Mouse (Mus musculus) stomach, embryonic 15.5 days (tissue): ENCODE measurements around the gene Gclc. TPM values are rescaled to one million over a fixed set of nuclear protein-coding genes. Genes with fewer than 3 reads are reported as not detected.

Experiments
- ATAC-seq: fragments of 200-750 bp; cut with Nextera tagmentation; 2 replicates; pipeline ENCODE4 v1.8.0; 2017; ENCODE audit warnings: low read depth, moderate number of reproducible peaks, moderate TSS enrichment; ENCODE audit not compliant: insufficient read depth, low FRiP score
- H3K27ac ChIP-seq: fragments of 300-500 bp; sonication (generic); 2 replicates; pipeline ENCODE4 v1.5.1; 2015; ENCODE audit warnings: mild to moderate bottlenecking, inconsistent platforms
- H3K27me3 ChIP-seq: fragments of 300-500 bp; sonication (generic); replicated peaks from 2 replicates; pipeline ENCODE4 v1.6.1; 2015; ENCODE audit warnings: inconsistent platforms
- H3K36me3 ChIP-seq: fragments of 300-500 bp; sonication (generic); 2 replicates; pipeline ENCODE4 v1.6.1; 2015; ENCODE audit warnings: inconsistent platforms
- H3K4me1 ChIP-seq: fragments of 300-500 bp; sonication (generic); 2 replicates; pipeline ENCODE4 v1.6.1; 2015; ENCODE audit warnings: inconsistent platforms
- H3K4me2 ChIP-seq: fragments of 300-500 bp; sonication (generic); 2 replicates; pipeline ENCODE4 v1.6.1; 2015; ENCODE audit warnings: mild to moderate bottlenecking, inconsistent platforms
- H3K4me3 ChIP-seq: fragments of 300-500 bp; sonication (generic); replicated peaks from 2 replicates; pipeline ENCODE4 v1.5.1; 2015; ENCODE audit warnings: inconsistent platforms
- H3K9ac ChIP-seq: fragments of 300-500 bp; sonication (generic); 2 replicates; pipeline ENCODE4 v1.6.1; 2015; ENCODE audit warnings: inconsistent platforms
- H3K9me3 ChIP-seq: fragments of 300-500 bp; sonication (generic); 2 replicates; pipeline ENCODE4 v1.6.1; 2016; ENCODE audit warnings: inconsistent platforms
- whole genome bisulfite sequencing: fragments of 180-500 bp; shearing (Covaris S2); methylation state at CpG from one replicate; pipeline ENCODE4 v1.1.7; 2015; 5-methylcytosine and 5-hydroxymethylcytosine counted together
- polyA plus RNA-seq: library from polyadenylated mRNA; unstranded; fragments of >200 nt; fragmentation: Nextera tagmentation; extraction: Ambion mirVana; gene quantifications from 2 replicates; pipeline ENCODE4 v1.2.1, GENCODE M21; 2015

Gene Gclc
- polyA plus RNA-seq, 1 experiment from 2014 or later, result 15.8 TPM

DNA sequence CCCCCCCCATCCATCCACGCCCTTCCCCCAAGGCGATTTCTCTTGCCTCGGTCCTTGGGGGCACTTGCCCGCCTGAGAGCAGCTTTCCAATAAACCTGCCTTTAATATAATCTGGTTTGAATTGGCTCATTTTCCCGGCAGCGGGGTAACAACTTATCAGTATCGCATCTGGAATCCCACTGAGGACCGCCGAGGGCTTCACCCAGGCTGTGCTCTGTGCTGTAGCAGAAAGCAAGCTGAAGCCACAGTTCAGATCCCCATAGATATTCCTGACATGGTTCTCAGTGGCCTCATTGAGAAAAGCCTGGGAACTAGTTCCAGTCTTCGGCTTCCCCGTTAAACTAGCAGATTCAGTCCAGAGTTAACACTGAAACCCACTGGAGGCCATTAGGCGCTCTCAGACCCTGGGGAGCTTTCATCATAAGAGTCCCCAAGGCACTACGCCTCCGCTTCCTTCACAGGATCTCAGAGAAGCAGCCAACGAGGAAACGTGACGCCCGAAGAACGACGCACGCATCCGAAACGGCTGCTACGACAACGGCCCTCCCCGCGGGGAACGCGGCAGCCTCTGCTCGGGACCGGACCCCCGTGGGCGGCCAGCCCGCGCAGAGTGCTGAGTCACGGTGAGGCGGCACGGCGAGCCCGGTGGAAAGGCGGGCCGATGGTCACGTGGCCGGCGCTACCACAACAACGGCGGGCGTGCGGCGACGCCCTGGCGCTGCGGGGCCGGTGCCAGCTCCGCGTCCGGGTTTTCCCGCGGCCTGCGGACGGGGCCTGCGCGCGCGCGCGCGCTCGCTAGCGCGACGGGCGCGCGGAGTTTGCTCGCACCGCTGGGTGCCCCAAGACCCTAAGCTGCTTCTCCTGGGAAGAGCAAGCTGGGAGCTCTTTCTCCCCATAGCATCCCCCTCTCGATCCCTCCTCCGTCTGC, 3.9 kb upstream of the Gclc start:
- no peaks in the 10 kb centered on the region for H3K9me3 ChIP-seq

DNA sequence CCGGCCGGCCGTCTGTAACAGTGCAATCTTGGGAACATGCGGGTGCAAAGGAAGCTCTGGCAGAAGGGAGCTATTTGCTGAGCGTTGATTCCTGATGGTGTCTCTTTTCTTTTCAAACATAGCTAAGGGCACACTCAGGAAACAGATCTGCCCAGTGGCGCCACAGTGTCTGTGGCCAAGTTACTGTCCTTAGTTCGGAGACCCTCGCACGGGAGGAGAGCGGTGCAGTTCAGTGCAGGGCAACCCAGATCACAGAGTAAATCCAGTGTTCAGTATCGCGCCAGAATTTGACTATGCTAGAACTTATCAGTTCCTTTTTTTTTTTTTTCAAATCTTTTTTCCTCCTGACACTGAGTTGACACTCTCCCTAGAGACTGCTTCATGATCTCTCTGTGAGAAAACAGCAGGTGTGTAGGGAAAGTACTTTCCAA, 3.2 kb upstream of the Gclc start:
- Histone ChIP-seq H3K4me1 (0 out of 2 replicates have a peak, but pooled peaks cover 8% of the 10 kb centered on the region), H3K4me2 (peak overlapping the region; percentile 85), H3K36me3 (no peaks in the 10 kb centered on the region), H3K4me3 (peak overlapping the region; percentile 60), H3K27ac (peak overlapping the region; percentile 90), H3K9me3 (no peaks in the 10 kb centered on the region), H3K9ac (peak overlapping the region; percentile 62; the same call in 1 of the 2 replicates), H3K27me3 (no peaks in the 10 kb centered on the region)
- ATAC-seq, result no peak
- 1% methylated on average over 12 of the region's 12 CpGs for WGBS

More for the DNA sequence above, 3.9 kb upstream of the Gclc start:
- peak; percentile 82 for ATAC-seq
- H3K9ac ChIP-seq, result peak overlapping the region; percentile 62
- H3K4me1 ChIP-seq, result 0 out of 2 replicates have a peak, but pooled peaks cover 8% of the 10 kb centered on the region
- WGBS, result under 1% methylated on average over 78 of the region's 79 CpGs
- peak overlapping the region; percentile 60 for H3K4me3 ChIP-seq
- peak overlapping the region; percentile 85 for H3K4me2 ChIP-seq
- H3K27ac ChIP-seq, result peak overlapping the region; percentile 90
- H3K36me3 ChIP-seq, result no peaks in the 10 kb centered on the region
- no peaks in the 10 kb centered on the region for H3K27me3 ChIP-seq

DNA sequence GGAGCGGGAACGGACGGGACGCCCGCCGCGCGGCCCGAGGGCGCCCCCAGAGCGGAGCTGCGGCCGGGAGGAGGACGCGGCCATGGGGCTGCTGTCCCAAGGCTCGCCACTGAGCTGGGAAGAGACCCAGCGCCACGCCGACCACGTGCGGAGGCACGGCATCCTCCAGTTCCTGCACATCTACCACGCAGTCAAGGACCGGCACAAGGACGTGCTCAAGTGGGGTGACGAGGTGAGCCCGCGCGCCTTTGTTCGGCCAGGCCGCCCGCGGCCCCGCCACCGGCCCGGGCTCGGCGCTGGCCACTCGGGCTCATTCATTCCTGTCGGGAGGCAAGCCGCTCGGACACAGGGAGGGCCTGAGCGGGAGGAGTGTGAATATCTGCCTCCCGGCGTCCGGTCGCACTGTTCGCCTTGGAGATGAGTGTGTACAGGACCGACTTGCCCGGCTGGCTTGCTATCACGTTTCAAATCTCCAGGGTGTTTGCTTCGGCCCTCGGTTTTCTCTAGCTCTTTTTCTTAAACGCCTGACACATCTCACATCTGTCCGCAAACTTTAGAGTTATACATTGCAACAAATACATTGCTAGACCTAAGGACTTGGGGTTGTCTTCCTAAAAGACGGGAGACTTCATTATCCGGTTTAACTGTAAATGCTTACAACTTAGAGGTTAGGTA, 530 bp downstream of the Gclc start:
- Histone ChIP-seq H3K27me3 (no peaks in the 10 kb centered on the region), H3K27ac (peak overlapping the region; percentile 81), H3K36me3 (no peaks in the 10 kb centered on the region), H3K9me3 (no peaks in the 10 kb centered on the region), H3K9ac (peak overlapping the region; percentile 74), H3K4me1 (peaks cover 13% of the 10 kb centered on the region; the same call in 1 of the 2 replicates), H3K4me3 (peak overlapping the region; percentile 80), H3K4me2 (peak overlapping the region; percentile 80)
- WGBS, result under 1% methylated on average over 53 of the region's 57 CpGs
- peak; percentile 74 for ATAC-seq

DNA sequence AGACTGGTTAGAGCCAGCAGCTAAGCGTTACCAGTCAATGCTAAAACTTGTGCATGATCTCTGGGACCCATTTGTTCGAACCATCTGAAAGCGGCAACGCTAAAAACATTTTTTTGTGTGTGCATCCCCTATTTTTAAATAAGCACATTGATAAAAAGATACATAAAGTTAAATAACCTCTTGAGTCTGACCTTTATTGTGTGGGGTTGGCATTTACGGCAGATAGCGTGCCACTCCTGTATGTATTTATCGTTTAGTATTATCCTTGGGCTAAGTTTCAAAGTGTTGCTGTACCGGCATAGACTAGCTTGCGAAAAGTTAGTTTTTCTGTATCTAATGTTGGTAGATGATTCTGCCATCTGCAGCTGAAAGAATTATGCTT, 1.1 kb downstream of the Gclc start:
- whole genome bisulfite sequencing, result 19% methylated on average over 9 of the region's 9 CpGs
- Histone ChIP-seq H3K27me3 (no peaks in the 10 kb centered on the region), H3K9me3 (no peaks in the 10 kb centered on the region), H3K27ac (no peak overlapping the region), H3K4me1 (peaks cover 10% of the 10 kb centered on the region; the same call in 1 of the 2 replicates), H3K9ac (peak overlapping the region; percentile 3; the same call in 1 of the 2 replicates), H3K4me2 (peak overlapping the region; percentile 80), H3K36me3 (no peaks in the 10 kb centered on the region), H3K4me3 (peak overlapping the region; percentile 80)
- no peak for ATAC-seq

DNA sequence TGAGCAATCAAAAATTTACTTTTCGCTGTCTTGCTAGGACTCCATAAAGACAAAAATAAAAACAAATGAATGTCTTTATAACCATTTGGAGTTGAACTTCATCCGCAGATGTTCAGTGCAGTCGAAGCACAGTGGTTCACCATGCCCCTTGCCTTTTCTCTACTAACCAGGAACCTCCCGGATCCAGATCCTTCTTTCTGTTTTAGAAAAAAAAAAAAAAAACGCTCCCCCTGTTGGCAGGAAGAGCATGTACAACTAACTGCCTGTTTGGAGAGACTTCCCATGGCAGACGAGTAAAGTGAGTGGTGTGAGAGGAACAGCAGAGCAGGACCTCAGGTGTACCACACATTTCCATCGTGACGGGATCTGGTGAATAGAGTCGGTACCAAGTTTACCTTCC, 1.7 kb downstream of the Gclc start:
- H3K4me3 ChIP-seq, result peak overlapping the region; percentile 80
- H3K36me3 ChIP-seq, result no peaks in the 10 kb centered on the region
- H3K27me3 ChIP-seq, result no peaks in the 10 kb centered on the region
- H3K27ac ChIP-seq, result no peak overlapping the region
- no peak overlapping the region for H3K9ac ChIP-seq
- no peaks in the 10 kb centered on the region for H3K9me3 ChIP-seq
- peaks cover 10% of the 10 kb centered on the region; the same call in 1 of the 2 replicates for H3K4me1 ChIP-seq
- WGBS, result 35% methylated on average over 9 of the region's 9 CpGs
- peak overlapping the region; percentile 80 for H3K4me2 ChIP-seq
- no peak for ATAC-seq

DNA sequence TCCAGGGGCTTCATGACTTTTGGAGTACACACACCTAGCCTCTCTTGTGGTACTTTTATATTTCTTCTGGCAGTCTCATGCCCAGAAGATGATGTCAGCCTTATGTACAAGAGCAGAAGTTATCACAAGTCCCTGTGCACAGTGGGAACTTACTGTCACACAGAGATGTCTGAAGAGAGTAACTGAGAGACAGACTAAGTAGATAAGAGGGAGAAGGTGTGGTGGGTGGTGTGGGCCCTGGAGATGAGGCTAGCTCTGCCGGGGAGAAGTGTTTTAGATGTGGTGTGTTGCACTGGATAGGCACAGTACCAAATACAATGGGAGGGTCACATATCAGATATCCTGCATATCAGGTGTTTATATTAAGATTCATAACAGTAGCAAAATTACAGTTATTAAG, 3.0 kb downstream of the Gclc start:
- H3K9me3 ChIP-seq, result no peaks in the 10 kb centered on the region
- no peak overlapping the region for H3K4me3 ChIP-seq
- no peak overlapping the region for H3K4me2 ChIP-seq
- no peaks in the 10 kb centered on the region for H3K27me3 ChIP-seq
- no peak overlapping the region for H3K27ac ChIP-seq
- H3K4me1 ChIP-seq, result peaks cover 10% of the 10 kb centered on the region; the same call in 1 of the 2 replicates
- peak; percentile 15; the same call in 1 of the 2 replicates for ATAC-seq
- no peak overlapping the region for H3K9ac ChIP-seq
- no peaks in the 10 kb centered on the region for H3K36me3 ChIP-seq
- WGBS, result 86% methylated on average over 1 of the region's 1 CpGs

DNA sequence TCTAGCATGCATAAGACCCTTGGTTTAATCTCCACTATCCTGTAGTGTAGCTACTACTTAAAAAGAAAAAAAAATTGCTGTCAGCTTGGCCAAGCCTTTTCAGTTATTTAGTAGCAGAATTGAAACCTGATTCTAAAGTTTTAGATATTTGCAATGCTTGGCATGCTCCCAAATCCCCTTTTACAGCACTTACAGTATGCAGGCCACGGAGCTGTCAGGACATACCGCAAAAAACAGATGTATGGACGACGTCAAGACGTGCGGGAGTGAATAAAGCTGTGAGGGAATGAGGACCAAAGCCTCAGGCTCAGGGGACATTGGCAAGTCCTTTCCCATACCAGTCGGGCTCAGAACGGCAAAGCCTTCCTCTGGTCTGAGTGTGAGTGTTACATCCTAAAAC, 4.1 kb downstream of the Gclc start:
- no peaks in the 10 kb centered on the region for H3K27me3 ChIP-seq

DNA sequence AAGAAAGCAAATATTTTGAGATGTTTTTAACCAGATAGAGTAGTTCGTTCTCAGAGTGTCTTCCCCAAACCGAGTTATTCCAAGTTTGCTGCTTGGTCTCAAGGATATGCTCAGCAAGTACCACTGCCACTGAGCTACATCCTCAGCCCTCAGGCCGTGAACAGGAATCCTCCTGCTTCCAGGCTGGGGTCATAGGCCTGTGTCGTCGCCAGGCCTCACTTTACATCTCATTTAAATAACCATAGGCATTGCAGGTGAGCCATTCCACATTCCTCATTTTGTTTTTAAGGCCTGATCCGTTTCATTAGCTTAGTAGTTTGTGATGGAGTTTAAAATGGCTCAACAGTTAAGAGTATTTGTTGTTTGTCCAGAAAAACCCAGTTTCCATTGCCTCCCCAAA, 4.8 kb downstream of the Gclc start:
- no peak for ATAC-seq
- Histone ChIP-seq H3K4me2 (no peak overlapping the region), H3K27ac (no peak overlapping the region), H3K9ac (no peak overlapping the region), H3K4me3 (no peak overlapping the region), H3K27me3 (no peaks in the 10 kb centered on the region), H3K9me3 (no peaks in the 10 kb centered on the region), H3K36me3 (no peaks in the 10 kb centered on the region), H3K4me1 (peaks cover 10% of the 10 kb centered on the region; the same call in 1 of the 2 replicates)
- WGBS, result 83% methylated on average over 6 of the region's 6 CpGs

More for the DNA sequence above, 4.1 kb downstream of the Gclc start:
- WGBS, result 51% methylated on average over 8 of the region's 8 CpGs
- H3K36me3 ChIP-seq, result no peaks in the 10 kb centered on the region
- H3K4me3 ChIP-seq, result no peak overlapping the region
- no peak overlapping the region for H3K9ac ChIP-seq
- ATAC-seq, result no peak
- H3K9me3 ChIP-seq, result no peaks in the 10 kb centered on the region
- no peak overlapping the region for H3K4me2 ChIP-seq
- peaks cover 10% of the 10 kb centered on the region; the same call in 1 of the 2 replicates for H3K4me1 ChIP-seq
- H3K27ac ChIP-seq, result no peak overlapping the region

DNA sequence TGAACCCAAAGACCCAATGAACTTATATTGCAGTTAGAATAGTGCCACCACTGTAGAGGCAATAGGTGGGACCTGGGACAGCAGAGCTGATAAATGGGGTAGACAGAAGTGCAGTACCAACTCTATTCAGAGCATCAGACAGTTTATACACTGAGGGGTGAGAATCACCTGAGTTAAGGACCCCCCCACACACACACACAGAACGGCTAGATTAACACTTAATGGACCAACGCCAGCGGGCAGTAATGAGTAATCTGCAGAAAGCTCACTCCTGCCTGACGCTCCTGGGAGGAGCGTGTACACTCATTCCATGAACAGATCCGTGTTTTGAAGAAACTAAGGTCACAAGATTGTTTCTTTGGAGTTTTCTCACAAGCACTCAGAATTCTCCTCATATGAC, 5.4 kb downstream of the Gclc start:
- Histone ChIP-seq H3K27ac (no peak overlapping the region), H3K9me3 (no peaks in the 10 kb centered on the region), H3K27me3 (no peaks in the 10 kb centered on the region), H3K4me2 (no peak overlapping the region), H3K4me3 (no peak overlapping the region), H3K9ac (no peak overlapping the region), H3K4me1 (peaks cover 10% of the 10 kb centered on the region; the same call in 1 of the 2 replicates), H3K36me3 (no peaks in the 10 kb centered on the region)
- 64% methylated on average over 6 of the region's 6 CpGs for WGBS
- ATAC-seq, result no peak

DNA sequence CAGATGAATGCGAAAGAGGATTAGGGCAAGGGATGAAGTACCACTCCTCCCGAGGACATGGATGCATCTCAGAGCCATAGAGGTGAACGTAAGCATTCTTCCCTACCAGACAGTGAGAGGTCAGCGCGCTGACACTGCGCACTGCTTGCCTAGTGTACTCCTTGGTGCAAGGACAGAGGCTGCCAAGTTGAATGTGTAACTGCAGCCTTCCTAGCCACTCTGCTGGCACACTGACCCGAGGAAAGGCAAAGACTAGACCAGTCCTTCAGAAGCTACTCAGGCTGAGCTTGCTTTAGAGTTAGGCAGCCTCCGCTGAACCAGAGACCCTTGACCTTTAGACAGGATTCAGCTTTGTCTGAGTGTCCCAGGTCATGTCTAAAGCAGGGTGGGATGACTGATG, 11.9 kb downstream of the Gclc start:
- ATAC-seq, result no peak
- Histone ChIP-seq H3K4me1 (no peaks in the 10 kb centered on the region), H3K9ac (no peak overlapping the region), H3K27me3 (no peaks in the 10 kb centered on the region), H3K4me2 (no peak overlapping the region), H3K36me3 (no peaks in the 10 kb centered on the region), H3K27ac (no peak overlapping the region), H3K4me3 (no peak overlapping the region), H3K9me3 (no peaks in the 10 kb centered on the region)
- WGBS, result 78% methylated on average over 8 of the region's 8 CpGs

DNA sequence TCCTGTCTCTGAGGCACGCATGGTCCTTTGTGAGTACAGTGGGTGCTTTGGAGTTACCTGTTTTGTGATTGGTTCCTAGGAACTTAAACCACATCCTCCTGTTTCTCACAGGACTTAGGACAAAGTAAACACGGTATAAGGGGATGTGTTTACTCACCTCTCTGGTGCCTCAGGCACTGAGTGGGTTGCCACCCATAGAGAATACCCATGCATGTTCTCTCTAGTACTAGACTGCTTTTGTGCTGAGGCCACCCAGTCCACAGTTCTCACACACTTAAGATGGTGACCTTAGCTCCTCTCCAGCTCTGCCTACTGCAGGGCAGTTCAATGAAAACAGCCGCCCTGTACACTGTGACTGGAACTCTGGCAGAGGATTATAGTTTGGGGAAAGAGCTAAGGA, 12.4 kb downstream of the Gclc start:
- Histone ChIP-seq H3K27ac (no peak overlapping the region), H3K9me3 (no peaks in the 10 kb centered on the region), H3K4me1 (no peaks in the 10 kb centered on the region), H3K27me3 (no peaks in the 10 kb centered on the region), H3K4me2 (no peak overlapping the region), H3K4me3 (no peak overlapping the region), H3K36me3 (no peaks in the 10 kb centered on the region), H3K9ac (no peak overlapping the region)
- peak; percentile 67 for ATAC-seq
- WGBS, result 56% methylated on average over 3 of the region's 3 CpGs

DNA sequence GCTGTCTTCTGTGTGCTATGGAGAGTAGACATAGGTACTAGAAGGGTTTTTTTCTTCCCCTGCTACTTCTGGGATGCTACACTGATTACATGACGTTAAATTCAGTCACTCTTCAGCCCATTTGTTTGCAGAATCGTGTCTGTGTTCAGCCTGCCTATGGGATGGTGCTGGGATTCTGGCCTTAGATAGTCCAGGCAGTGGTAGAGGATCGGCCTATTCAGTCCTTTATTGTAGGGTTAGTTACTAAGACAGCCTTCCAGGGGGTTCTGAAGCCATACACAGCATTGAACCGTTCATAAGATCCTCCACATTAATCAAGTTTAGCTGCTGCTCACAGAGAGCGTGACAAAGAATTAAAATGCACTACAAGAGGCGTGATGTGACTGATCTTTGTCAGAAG, 16.6 kb downstream of the Gclc start:
- ATAC-seq, result no peak
- H3K4me1 ChIP-seq, result no peaks in the 10 kb centered on the region
- 77% methylated on average over 6 of the region's 6 CpGs for WGBS
- no peaks in the 10 kb centered on the region for H3K36me3 ChIP-seq
- no peaks in the 10 kb centered on the region for H3K27me3 ChIP-seq
- no peak overlapping the region for H3K4me3 ChIP-seq
- H3K9me3 ChIP-seq, result no peaks in the 10 kb centered on the region
- no peak overlapping the region for H3K9ac ChIP-seq
- H3K4me2 ChIP-seq, result no peak overlapping the region
- H3K27ac ChIP-seq, result no peak overlapping the region
